Mouse (Mus musculus) retina, postnatal 1 day (tissue): ENCODE measurements around the gene Zfp286.

Experiments used
- DNase-seq: peaks from one replicate; pipeline ENCODE4 v3.0.0-alpha.2; 2012

The Zfp286 gene

DNA sequence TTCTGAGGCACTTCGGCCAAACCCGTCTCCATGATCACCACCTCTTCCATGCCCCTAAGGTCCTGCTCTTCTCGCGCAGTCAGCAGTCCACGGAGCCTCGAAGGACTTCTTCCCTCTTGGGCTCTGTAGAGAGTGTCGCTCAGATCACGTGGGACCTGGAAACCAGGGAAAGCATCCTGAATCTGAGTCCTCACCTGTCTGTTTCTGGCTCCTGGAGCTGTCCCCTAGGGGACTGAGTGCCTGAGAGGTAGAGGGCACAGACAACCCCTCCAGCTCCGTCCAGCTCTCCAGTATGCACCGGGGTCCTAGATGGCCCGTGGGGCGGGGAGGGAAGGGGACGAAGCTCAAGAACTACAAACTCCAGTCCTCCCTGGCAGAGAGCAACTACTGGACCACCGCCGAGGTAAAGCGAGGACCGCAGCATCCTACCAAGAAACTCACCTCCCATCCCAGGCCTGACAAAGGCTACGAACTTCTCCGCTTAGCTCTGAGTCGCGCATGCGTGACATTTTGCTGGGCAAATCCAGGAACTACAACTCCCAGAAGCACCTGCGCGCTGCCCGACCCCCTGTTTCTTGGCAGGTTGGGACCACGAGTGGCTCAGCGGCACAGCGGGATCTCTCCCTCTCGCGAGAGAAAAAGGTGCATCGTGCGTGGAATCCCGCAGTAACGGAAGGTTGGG, at the start of gene Zfp286:
TSS of gene Zfp286 (minus strand) at position 528 of the 682 bp plus-strand sequence.
- peak; percentile 97 for DNase-seq

DNA sequence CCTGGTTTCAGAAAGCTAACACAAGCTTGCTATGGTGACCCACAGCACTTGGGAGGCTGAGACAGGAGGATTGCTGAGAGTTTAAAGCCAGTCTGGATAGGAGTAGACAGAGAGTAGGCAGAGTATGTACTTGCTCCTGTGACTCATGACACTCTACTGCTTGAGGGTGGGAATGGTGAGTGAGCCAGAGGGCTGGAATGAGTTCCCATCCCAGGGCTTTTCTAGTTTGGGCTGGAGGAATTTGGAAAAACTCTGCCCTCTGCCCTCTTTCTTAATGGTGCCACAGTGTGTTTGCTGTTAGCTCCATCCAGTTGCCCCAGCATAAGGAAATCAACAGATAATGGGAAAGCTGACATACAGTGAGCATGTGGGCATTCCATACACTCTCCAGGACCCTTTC, 42.6 kb upstream of the Zfp286 start:
- DNase-seq: no peak

DNA sequence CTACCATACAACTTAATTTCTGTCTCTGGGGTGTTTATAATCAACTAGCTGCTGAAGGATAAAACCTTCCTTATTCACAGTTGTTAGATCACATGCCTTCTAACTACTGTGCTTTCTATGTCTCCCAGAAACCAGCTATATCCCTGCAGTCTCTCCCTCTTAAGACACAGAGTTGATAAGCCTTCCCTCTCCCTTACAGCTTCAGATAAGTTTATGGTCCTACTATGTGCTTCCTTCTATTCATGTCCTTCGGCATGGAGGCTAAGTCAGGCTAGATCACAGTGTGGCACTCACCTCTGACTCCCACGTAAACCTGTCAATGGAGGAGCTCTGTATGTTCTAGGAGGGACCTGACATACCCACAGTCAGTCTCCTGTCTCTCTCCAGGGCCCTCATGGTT, 41.1 kb upstream of the Zfp286 start:
- DNase-seq: no peak

DNA sequence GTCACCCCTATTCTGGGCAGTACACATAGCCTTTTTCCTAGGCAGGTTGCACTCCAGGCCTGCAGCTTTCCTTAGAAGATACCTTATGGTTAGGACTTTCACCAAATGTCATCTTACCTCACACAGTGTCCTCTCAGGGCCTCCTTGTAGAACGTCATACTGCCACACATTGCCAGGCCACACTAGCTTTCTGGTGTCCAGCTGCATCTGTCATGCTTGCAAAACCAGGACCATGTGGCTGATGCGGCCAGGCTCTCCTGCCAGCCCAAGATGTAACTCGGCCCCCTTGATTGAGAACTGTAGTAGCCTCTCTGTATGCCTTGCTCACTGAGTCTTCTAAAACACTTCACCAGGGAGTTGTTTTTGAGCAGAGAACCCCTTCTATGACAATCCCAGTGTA, 38.6 kb upstream of the Zfp286 start:
- DNase-seq: no peak

DNA sequence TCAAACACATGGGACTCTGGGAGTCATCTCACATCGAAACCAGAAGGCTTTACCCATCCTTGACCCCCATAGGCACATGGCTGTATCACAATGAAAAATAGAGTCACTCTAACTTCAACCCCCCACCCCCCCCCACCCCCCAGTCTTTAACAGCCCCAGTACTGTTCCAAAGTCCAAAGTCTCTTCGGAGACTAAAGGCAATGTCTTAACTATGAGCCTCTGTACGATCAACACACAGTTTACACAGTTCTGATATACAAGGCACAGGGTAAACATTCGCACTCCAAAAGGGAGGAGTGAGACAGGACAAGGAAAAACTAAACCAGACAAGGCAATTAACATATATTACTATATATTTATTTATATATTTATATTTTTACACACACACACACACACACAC, 37.9 kb upstream of the Zfp286 start:
- DNase-seq: no peak

DNA sequence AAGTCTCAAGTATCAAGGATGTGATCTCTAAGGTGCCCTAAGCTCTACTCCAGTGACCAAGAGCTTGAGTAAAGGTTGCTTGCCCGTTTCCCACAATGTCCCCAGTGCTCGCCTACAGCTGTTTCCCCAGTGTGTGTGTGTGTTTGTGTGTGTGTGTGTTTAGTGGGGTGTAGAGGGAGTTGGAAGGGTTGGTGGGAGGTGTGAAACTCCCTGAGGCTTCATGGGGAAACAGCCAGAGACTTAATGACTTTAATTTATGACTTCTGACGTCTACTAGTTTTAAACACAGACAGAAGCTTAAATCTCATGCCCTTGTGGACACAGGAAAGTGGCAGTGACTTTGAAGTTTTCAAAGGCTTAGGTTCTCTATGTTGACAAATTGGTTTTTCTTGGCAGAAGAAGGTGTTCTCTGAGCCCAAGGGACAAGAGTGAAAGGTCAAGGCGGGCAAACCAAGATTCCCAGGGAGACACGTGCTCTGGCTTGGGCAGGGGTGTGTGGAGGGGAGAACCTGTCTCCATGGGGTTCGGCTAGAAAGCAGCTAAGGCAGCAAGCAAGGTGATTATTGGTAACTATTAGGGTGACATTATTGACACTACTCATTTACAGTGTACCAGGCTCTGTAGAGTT, 37.0 kb upstream of the Zfp286 start:
- no peak for DNase-seq

DNA sequence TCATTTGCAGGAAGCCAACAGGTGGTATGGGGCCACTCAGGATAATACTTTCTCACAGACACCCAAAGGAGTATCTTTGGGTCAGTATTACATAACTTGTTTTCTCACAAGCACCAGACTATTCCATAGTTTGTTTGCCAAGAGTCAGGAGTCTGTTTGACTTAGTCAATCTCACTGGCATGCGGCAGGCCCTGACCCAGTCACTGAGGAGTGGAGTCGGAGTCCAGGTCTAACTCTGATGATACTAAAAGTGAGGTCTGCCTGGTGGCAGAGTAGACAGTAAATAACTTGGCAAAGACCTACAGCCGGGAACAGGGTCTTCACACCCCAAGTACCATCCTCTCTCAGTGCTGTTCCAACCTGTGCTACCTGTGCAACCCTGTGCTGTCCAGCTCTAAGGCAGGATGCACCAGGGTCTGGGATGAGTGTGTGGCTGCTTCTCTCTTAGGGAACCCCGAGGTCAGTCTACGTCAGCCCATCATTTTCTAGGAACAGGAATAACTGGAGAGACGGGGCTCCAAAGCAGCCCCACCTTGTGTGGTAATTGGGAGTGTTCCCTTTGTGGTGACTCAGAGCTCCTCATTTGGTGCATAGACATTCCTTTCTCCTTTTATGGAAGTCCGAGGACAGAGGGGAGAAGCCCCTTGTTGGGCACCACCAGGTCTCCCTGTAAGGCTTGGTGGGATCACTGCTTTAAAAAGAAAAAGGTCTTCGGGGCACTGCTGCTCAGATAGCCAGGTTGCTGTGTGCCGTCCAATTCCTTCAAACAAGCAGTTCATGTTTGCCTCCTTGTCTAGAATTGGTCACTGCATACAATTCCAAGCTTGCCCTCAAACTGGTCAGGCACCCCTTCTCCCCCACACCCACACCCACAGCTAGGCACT, 36.2 kb upstream of the Zfp286 start:
- DNase-seq: no peak

DNA sequence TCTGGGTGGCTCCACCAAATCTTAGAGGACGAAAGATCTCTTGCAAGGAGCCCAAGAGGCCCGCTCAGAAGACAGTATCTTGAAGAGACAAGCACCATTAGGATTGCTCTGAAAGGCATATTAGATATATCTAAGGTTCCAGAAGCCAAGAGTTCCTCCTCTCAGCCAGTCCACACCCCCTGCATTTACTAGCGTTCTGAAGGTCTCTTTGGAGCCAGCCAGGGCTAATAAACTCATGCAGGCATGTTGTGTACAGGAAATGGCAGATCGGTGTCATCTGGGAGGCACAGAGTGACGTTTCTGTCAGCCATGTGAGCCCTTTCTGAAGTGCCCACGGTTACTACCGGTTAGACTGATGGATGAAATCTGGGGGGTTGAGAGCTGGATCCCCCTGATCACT, 34.9 kb upstream of the Zfp286 start:
- no peak for DNase-seq

DNA sequence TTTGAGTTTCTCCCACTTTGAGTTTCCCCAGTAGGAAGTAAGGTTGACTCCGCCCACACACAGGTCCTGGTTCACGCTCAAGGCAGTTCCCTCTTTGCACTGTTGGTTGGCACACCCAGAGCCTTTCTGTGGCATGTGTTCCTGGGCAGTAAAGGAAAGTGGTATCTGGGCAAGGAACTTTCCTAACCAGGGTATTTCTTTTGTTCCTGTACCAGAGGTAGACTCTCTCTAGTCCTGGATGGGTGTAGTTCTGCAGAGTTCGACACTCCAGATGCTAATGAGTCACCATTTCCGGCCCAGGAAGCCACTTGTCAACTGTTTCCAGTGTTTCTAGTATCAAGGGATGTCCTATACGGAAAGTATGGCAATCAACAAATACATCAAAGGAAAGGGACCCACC, 32.6 kb upstream of the Zfp286 start:
- peak; percentile 18 for DNase-seq

DNA sequence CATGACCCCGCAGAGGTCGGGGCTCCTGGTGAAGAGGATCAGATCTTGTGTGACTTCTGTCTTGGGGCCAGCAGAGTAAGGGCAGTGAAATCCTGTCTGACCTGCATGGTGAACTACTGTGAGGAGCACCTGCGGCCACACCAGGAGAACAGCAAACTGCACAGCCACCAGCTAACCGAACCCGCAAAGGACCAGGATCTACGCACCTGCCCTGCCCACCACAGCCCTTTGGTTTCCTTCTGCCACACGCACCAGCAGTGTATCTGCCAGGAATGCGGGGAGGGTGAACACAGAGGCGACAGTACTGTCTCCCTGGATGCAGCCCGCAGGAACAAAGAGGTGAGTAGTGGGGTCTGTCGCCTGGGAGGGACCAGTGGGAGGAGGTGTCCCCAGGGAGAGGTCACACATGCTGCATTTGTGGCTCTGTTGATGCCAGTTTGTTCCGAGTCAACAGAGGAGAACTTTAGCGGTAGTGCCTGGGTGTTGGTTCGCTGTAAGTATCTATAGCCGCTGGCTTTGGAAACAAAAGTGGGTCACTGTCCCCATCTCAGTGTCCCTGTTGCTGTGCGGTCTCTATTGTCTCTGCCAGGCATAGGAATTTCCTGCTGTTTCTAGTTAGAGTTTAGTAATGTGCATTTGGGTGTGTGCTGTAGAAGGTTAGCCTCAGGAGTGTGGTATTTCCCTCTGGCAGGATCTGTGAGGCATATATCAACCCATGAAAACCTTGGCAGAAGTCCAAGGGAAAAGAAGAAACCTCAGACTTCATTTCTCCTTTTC, 31.6 kb upstream of the Zfp286 start:
- DNase-seq: peak; percentile 77

DNA sequence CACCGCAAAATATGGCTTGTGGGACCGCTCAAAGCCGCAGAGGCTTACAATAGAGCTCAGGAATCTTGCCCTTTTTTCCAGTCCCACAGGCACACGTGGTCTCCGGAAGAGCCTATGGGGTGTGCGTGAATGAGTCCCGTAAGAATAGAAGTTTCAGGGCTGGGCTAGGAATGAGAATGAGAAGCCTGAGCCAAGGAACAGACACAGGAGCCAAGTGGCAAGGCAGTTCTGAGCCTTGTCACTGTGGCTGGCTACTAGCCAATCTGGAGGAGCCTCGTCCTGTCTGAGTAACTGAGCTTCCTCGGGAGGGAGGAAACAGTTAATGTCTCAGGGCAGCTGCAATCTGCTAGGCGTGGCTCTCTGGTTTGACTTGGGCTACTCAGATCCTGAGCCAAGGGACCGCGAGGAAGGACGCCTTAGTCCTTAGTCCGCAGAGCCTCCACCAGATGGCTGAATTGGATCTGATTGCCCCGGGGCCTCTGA, 30.8 kb upstream of the Zfp286 start, which contains the start of gene Trim16:
TSS of gene Trim16 (plus strand) at position 173 of the 483 bp plus-strand sequence.
- DNase-seq: peak; percentile 79

DNA sequence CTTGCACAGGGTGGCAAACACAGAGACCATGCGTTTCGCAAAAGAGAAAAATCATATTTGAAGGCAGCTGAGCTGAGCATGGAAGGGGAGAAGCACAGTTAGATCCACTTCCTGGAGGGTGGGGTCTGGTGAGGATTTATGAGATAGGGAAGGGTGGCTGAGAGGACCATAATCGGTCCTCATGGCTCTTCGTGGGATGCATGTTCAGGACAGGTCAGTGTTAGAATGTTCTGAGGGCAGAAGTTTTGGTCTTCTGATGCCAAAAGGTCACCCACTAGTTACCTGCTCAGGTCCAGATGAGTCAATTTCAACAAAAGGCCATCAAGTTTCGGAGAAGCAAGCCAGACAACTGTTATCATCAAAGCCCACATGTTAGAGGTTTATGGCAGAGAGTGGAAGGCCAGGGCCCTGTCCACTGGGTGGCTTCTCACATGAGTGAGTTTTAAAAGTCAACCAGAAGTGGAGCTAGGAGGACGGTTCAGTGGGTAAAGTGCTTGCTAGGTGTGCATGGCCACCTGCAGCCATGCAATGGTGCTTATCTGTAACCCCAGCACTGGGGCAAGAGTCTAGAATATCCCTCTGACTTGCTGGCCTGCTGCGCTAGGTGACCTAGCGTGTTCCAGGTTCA, 29.9 kb upstream of the Zfp286 start:
- no peak for DNase-seq

DNA sequence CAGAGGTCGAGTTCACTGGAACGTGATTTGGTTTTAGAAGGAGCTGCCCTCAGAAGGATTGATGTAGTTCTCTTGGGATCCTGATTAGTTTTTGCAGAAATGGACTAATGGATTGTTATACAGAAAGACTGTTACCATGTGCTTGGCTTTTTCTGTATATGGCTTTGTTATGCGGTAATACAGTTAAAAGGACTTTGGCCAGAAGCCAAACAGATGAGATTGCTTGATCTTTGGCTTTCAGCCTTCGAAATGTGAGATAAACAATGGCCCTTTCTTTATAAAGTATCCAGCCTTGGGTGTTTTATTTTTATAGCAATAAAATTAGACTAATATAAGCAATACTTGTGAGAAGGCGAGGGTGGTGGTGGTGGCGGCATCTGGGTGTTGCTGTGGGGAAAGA, 27.3 kb upstream of the Zfp286 start:
- no peak for DNase-seq

DNA sequence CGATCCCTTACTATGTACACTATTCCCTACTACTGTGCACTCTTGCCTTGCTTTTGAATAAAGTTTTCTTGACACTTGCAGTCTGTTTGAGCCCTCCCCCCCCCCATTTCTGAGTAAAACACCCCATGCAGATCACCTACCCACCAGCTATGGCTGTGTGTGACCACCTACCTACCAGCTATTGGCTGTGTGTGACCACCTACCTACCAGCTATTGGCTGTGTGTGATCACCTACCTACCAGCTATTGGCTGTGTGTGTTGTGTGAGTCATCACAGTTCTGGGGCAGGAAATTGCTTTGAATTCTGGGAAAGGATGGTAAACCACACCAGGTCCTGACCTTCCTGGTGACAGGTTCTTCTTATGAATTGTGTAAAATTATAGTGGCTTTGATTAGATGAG, 26.2 kb upstream of the Zfp286 start:
- DNase-seq: no peak

DNA sequence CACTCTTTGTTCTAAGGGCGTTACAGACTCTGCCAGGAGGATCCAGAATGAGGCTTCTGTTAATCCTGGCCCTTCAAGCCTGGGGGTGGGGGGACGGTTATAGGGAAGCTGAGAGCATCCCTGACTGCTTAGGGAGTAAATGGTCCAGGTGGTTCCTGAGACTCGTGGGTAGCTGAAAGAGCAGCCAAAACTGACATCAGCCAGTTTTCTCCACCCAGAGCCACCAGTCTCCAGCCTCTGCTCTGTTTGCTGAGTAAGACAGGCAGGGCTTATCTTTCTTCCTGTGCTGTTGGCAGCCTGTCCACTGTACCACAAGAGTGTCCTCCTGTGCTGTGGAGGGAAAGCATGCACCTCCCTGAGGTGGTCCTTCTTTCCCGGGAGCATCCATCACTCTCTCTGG, 25.4 kb upstream of the Zfp286 start:
- no peak for DNase-seq

DNA sequence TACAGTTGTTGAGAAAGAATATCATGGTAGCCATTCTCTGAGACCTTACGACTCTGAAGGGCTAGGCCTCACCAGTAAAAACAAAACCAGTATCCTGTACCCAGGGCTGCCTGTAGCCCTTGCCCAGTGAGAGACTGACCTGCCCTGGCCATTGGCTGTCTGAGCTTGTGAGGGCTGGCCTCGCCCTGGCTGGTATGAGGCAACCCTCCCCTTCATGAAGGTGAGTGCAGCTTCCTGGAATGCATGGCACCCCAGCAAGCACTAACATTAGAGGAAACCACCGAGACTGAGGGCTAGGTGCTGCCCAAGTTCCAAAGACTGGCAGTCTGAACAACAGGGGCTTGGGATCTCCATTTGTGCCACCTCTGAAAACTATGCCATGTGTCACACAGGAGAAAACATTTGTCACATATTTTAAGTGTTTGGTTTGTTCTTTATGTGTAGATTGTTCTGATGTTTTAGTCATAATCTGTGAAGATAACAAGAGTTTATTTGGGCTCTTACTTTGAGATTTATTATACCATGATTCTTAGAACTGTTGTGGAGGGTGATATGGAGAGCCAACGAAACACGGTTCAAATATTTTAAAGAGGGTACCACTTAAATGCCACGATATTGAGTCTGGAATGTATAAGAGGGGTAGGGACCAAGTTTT, 24.8 kb upstream of the Zfp286 start:
- DNase-seq: no peak

DNA sequence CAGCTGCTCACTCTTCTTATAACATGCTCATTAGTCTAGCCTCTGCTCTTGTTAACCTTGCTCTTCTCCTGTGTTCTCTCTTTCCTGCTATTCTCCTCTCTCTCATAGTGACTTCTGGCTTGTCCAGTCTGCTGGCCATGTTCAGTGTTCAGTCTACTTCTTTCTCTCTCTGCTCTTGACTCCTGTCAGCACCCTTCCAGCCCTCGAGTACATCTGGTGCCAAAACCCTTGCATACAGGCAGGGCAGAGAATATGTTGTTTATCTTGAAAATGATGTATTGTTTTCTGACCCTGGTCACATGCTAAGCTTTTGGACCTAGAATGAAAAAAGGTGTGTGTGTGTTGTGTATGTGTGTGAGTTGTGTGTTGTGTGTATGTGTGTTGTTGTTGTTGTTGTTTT, 24.2 kb upstream of the Zfp286 start:
- no peak for DNase-seq

DNA sequence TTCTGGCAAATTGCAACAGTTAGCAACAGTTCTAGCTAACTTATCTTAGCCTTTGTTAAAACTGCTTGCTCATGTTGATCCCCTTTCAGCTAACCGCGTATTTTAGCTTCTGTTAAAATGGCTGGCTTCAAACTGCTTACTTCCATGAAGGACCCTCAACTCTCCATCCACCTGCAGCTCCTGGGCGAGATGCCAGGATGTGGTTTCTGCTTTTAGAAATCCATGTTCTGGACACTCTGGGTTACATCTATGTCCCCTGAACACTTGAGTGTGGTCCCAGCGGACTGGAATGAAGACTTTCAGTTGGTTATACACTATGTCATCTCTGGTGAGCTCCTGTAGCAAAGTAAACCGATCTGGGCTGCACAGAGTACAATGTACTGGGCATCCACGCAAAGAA, 23.0 kb upstream of the Zfp286 start:
- no peak for DNase-seq

DNA sequence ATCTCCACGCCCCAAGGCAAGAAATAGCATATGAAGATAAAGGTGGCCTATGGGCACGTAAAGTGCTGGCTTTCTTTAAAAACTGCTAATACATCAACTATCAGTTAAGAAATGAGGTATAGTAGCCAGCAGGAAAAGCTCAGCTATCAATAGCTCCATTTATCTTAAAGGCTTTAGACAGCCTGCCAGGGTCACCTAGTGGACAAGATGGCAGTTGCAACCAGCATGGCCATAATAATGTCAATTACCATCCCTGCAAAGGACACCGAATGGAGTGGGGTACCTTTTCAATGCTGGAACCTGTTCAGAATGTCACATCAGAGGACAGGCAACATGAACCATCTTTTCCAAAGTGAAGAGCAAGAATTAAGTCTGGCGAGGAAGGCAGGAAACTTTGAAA, 19.9 kb upstream of the Zfp286 start:
- DNase-seq: peak; percentile 35

DNA sequence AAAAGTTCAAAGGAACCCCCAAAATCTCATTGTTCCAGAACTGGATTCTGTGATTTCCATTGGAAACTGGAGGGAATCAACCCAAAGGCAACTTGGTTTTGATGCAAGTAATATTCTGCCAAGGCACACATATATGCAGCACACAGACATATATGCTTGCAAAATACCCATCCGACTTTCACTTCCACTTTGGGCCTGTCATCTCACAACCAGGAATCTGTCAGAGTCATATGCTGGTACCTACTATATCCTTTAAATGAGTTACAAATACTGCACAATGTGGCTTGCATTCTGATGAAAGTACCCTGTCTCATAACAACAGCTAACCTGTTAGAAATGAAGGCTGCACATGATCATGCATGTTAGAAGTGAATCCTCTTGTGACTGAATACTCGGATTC, 18.7 kb upstream of the Zfp286 start:
- DNase-seq: no peak

DNA sequence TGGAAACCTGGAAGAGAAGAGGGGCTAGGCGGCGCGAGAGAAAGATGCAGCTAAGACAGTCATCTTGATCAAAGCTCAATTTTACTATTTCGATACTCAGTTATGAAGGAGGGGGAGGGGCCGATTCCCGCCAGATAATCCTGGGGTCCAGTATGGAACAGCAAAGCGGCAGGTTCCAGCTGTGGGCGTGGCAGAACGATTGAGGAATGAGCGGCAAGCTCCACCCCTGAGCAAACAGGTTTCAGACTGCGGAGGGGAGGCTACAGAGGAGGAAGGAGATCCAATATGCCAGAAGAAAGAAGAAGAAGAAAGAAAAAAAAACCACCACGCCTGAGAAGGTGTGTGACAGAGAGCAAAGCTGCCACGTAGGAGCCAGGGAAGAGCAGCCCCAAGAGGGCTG, 14.9 kb upstream of the Zfp286 start:
- no peak for DNase-seq

DNA sequence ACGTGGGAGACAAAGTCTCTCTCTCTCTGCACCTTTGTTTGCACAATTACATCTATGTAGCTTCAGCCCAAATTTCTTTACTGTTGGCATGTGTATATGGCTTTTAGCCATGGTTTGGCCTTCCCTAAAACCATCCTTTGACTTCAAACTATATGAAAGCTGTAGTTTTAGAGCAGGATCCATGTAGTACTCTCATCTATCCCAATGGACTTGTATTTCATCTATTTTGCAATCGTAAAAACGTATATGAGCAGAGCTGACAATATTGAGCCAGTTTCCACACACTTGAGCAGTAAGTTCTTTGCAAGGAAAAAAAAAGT, 315 bp upstream of the Zfp286 start:
- DNase-seq: no peak
